Mouse (Mus musculus) embryonic fibroblast, embryonic 13.5 days (primary cell): ENCODE measurements around the gene Slc30a7. TPM values are rescaled to one million over a fixed set of nuclear protein-coding genes. Genes with fewer than 3 reads are reported as not detected.

Source experiments
- H3K27ac ChIP-seq: 2 replicates; pipeline ENCODE4 v1.5.1; 2012; ENCODE audit warnings: low read length, control low read depth, inconsistent platforms; ENCODE audit not compliant: insufficient read depth
- H3K4me1 ChIP-seq: 2 replicates; pipeline ENCODE4 v1.6.1; 2011; ENCODE audit warnings: low read length; ENCODE audit not compliant: control insufficient read depth, insufficient read depth
- H3K4me3 ChIP-seq: 2 replicates; pipeline ENCODE4 v1.5.1; 2011; ENCODE audit warnings: mild to moderate bottlenecking, control low read depth, low read length; ENCODE audit not compliant: insufficient read depth
- CTCF ChIP-seq: IDR thresholded peaks from 2 replicates; pipeline ENCODE4 v1.5.1; 2011; ENCODE audit warnings: mild to moderate bottlenecking, control low read depth, low read length, moderate library complexity, borderline replicate concordance; ENCODE audit not compliant: insufficient read depth
- POLR2A ChIP-seq: IDR thresholded peaks from 2 replicates; pipeline ENCODE4 v1.6.1; 2011; ENCODE audit warnings: low read depth, mild to moderate bottlenecking, control low read depth, low read length, moderate library complexity
- polyA plus RNA-seq: library from polyadenylated mRNA; stranded (reverse); fragments of >200 nt; gene quantifications from 2 replicates; pipeline ENCODE4 v1.2.4, GENCODE M21; 2011; ENCODE audit warnings: low read depth; ENCODE audit not compliant: missing spikeins, insufficient read length

Slc30a7 gene
- polyA plus RNA-seq, 1 experiment, result 53.1 TPM

DNA sequence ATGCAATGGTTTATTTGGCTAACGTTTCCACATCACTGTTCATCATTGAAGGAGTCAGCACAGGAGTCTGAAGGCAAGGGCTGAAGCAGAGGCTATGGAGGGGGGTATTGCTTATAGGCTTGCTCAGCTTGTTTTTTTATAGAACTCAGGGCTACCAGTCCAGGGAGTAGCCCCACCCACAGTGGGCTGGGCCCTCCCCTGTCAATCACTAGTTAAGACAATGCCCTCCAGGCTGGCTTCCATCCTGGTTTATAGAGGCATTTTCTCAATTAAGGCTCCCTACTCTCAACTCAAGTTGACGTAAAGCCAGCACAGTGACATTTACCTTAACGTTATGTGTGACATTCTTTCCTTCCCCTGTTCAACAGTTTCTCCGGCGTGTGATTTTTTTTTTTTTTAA, 17.5 kb upstream of the Slc30a7 start:
- Histone ChIP-seq H3K4me3 (no peak overlapping the region), H3K27ac (no peak overlapping the region; the same call in 1 of the 2 replicates), H3K4me1 (peaks cover 4% of the 10 kb centered on the region; the same call in 1 of the 2 replicates)
- TF ChIP-seq POLR2A (no peak), CTCF (no peak)

DNA sequence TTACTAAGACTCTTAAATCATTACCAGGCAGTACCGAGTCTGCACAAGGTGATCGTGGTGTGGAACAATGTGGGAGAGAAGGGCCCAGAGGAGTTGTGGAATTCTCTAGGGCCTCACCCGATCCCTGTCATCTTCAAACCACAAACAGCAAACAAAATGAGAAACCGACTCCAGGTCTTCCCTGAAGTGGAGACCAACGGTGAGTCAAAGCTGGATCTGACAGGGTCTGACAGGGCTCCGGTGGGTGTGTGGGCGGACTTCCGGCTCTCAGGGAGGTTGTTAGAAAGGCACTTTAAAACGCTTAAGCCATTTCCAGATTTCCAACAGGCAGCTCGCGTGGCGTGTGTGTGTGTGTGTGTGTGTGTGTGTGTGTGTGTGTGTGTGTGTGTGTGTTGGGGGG, 17.0 kb upstream of the Slc30a7 start:
- Histone ChIP-seq H3K4me3 (no peak overlapping the region), H3K27ac (peak overlapping the region; percentile 39; the same call in 1 of the 2 replicates), H3K4me1 (peaks cover 4% of the 10 kb centered on the region; the same call in 1 of the 2 replicates)
- TF ChIP-seq POLR2A (no peak), CTCF (no peak)

DNA sequence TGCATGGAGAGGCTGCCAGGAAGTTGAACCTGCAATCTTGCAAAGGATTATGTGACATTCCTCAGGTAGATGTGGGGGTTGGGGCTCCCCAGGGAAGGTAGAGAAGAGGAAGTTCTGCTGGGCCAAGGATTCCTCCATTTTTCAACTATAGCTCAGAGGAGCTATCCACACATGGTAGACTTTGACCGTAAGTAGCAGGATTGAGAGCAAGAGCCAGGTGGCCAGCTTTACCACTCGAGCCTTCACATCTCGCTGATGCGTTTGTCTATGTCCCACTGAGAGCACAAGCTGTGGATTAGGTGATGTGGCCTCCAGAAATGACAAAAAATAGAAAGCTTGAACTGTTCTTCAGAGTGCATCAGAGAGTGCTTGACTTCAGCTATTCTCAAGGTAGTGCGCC, 11.9 kb upstream of the Slc30a7 start:
- Histone ChIP-seq H3K4me1 (peaks cover 4% of the 10 kb centered on the region; the same call in 1 of the 2 replicates), H3K27ac (no peak overlapping the region), H3K4me3 (no peak overlapping the region)
- TF ChIP-seq POLR2A, result no peak
- TF ChIP-seq CTCF, result no peak

DNA sequence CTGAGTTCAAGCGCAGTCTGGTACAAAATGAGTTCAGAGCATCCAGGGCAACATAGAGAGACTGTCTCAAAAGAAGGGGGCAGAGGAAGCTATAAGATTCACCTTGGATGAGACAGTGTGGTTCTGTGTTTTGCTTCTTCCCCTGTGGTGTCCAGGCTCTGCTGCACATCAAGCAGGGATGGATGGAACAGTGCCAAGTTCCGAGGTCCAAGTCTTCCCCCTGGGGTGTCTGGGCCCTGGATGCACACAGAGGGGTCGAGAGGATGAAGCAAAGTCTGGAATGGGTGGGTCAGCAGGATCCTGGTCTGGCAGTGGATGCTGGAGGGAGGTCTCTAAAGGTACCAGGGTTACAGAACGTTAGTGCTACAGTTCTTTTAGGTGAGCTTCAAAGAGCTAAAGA, 11.4 kb upstream of the Slc30a7 start:
- Histone ChIP-seq H3K4me3 (no peak overlapping the region), H3K4me1 (no peaks in the 10 kb centered on the region), H3K27ac (no peak overlapping the region)
- no peak for TF ChIP-seq CTCF
- TF ChIP-seq POLR2A, result no peak

DNA sequence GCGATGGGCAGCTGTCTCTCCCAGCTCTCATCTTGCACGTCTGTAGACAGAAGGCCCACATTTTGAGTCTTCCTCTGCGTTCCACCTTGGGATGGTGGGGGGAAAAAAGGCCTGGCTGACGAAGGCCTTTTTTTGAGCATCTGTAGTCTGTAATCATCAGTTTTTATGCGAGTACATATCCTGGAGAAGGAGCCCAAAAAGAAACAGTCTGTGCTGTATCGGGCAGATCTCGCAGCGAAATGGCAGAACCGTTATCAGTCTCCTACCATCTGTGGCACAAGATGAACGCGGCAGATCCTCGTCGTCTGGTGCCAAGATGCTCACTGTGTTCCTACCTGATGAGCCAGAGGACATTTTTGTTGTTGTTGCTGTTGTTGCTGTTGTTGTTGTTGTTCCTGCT, 8.9 kb upstream of the Slc30a7 start:
- Histone ChIP-seq H3K4me1 (no peaks in the 10 kb centered on the region), H3K27ac (no peak overlapping the region), H3K4me3 (no peak overlapping the region)
- TF ChIP-seq POLR2A (no peak), CTCF (no peak)

DNA sequence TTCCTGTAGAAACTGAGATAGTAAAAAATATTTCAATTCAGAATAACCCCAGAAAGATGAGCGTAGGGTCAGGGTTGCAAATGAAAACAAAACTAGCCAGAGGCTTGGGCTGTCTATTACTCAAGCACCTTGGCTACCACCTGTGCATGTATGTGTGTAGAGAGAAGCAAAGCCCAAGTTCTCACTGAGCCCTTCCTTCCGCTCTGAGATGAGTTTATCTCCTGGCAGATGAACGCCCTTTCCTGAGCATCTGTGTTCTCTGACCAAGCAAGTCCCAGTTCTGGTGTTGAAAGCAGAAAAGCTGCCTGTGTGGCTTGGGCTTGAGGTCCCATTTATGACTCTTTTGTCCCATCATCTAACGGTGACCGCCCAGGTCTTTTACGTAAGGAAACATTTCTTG, 7.7 kb upstream of the Slc30a7 start:
- Histone ChIP-seq H3K4me1 (no peaks in the 10 kb centered on the region), H3K4me3 (no peak overlapping the region), H3K27ac (no peak overlapping the region)
- TF ChIP-seq POLR2A, result no peak
- TF ChIP-seq CTCF, result no peak

DNA sequence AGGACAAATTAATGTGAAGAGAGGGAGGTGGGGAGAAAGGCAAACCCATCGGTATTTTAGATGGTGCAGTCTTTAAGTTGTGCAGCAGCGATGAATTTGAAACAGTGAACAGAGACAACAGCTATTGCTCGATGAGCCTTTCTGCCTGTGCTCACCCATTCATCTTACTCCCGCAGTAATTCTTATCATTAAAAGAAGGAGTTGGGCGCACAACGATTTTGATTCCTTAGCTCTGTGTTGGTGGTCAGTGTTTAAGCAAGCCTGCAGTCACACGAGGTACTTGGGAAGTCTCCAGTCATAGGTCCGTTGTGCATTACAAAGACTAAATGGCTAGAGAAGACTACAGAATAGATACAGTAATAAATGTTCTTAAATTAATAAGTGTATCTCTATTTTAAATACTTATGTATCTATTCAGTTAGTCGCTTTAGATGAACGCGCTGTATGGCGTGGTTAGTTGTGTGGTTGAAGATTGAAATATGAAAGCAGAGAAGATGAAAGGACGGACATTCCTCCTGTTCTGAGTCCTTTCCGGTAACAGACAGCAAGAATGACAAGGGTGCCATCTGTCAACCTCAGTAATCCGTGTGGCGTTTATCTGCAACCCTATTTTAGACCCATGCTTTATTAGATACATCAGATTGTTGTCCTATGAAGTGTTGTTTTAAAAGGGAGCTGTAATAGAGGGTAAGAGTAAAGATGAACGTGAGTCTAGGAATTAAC, 2.6 kb upstream of the Slc30a7 start:
- Histone ChIP-seq H3K27ac (no peak overlapping the region), H3K4me1 (no peaks in the 10 kb centered on the region; the same call in none of the 2 replicates), H3K4me3 (no peak overlapping the region)
- TF ChIP-seq CTCF (no peak), POLR2A (no peak)

DNA sequence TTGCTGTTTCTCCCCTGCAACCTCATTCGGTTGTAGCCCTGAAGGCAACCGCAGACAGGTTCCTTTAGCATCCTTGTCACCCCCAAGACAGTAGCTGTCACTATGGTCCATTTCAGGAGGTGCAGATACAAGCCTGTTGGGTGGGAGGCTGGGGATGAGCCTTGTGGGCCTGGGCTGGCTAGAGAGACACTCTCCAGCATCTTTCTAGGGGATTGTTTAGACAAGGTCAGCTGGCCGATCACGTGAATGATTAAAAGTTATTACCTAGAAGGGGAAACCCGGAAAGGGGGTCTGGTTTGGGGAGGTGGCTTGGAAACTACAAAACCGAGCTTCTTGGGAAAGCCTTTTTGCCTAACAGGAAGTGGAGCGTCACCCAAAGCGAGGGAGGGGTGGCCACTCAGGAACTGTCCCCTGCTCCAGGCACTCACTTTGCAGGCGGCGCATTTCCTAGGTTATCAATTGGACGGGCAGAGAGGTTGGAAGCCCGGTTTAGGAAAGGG, 785 bp upstream of the Slc30a7 start:
- peak overlapping the region; percentile 81 for H3K27ac ChIP-seq
- no peaks in the 10 kb centered on the region; the same call in none of the 2 replicates for H3K4me1 ChIP-seq
- no peak for TF ChIP-seq CTCF
- TF ChIP-seq POLR2A, result peak; percentile 46
- H3K4me3 ChIP-seq, result peak overlapping the region; percentile 57

DNA sequence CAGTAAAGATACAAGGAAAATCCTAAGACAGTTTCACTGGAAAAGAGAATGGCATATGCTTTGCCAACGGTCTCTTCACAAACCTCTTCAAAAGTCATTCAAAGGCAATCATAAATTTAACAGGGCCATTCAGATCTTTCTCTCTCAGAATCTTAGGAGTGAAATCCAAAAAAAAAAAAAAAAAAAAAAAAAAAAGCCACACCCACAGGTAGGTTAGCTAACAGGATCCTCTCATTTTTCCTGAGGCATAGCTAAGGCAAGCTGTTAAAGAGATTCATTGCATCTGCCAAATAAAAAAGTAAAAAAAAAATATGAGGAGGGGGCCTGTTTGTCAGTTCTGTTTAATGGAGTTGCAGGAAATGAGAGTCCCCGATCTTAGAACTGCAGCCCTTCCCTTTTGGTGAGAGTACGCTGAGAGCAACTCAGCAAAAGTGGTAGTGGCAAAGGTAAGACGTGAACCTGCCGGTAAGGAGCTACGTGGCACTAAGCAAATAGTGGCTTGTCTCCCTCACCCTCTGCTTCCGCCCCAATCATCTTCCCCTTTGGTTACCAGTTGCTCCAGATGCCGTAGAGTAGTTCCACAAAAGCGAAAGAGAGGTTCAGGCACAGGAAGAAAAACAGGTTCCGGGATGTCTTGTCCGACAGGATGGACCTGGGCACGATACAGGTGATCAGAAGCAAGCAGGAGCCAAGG, 775 bp downstream of the Slc30a7 start:
- H3K4me1 ChIP-seq, result no peaks in the 10 kb centered on the region; the same call in none of the 2 replicates
- no peak for TF ChIP-seq CTCF
- peak overlapping the region; percentile 57; the same call in 1 of the 2 replicates for H3K27ac ChIP-seq
- peak overlapping the region; percentile 96 for H3K4me3 ChIP-seq

DNA sequence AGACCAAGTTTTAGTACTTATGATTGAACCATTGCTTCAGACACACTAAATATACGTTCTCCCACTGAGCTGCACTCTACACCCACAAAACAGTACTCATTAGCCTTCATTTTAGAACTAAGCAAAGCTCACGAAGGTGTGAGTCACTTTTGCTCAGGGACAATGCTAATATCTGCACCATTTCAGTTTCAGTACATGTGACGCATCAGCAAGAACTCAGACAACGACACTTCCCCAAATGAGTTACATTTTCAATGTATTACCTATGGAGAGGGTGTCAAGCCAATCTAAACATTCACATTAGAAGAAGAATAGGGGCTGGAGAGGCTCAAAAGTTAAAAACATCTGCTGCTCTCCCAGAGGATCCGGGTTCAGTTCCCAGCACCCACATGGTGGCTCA, 10.3 kb downstream of the Slc30a7 start:
- TF ChIP-seq POLR2A (no peak), CTCF (no peak)
- no peak overlapping the region for H3K4me3 ChIP-seq
- no peaks in the 10 kb centered on the region for H3K4me1 ChIP-seq
- no peak overlapping the region for H3K27ac ChIP-seq

DNA sequence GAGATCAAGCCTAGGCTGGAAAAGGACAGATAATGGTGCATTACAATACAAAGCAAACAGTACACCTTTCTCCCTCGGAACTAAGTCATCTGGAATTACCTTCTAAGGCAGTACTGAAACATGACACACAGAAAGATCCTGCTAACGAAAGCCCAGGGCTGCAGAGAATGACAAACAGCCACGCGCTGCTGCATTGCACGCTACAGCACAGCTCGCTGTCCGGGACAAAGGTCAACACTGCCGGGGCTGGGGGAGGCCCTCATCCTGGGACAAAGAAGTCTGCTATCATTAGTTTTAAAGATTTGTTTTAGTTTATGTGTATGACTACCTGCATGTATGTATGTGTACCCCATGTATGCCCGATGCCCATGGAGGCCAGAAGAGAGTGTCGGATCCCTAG, 14.2 kb downstream of the Slc30a7 start:
- Histone ChIP-seq H3K4me3 (no peak overlapping the region), H3K4me1 (no peaks in the 10 kb centered on the region), H3K27ac (no peak overlapping the region)
- no peak for TF ChIP-seq CTCF
- TF ChIP-seq POLR2A, result no peak
